Mouse (Mus musculus): ENCODE data around the gene Wbp1. TPM values are rescaled to one million over a fixed set of nuclear protein-coding genes. Genes with fewer than 3 reads are reported as not detected.

The Wbp1 gene
- polyA plus RNA-seq, 1 experiment: 70.3 TPM

DNA sequence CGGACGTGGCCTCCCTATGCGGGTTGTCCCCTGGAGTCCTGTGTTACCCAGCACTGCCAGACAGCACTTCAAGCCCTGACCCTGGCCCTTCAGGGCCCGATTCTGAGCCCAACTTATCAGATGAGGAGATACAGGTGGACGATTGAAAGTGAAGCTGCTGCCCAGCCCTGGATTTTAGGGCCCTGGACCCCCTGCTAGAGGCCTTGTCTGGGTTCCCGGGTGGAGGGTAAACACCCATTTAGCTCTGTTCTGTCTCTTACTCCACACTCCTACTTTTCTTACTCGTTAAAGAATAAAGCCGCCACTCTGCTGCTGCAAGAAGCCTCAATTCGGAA is 33.5 kb downstream of the Wbp1 start:
- Histone ChIP-seq H3K27ac (replicated peaks; ENCODE audit: low read depth, low read length) (no peak overlapping the region), H3K4me3 (ENCODE audit: insufficient read depth, low read depth, low read length) (peak overlapping the region; percentile 60), H3K4me1 (ENCODE audit: control insufficient read depth, insufficient read depth, insufficient read length, low read length) (peaks cover 2% of the 10 kb centered on the region; the same call in 1 of the 2 replicates)

DNA sequence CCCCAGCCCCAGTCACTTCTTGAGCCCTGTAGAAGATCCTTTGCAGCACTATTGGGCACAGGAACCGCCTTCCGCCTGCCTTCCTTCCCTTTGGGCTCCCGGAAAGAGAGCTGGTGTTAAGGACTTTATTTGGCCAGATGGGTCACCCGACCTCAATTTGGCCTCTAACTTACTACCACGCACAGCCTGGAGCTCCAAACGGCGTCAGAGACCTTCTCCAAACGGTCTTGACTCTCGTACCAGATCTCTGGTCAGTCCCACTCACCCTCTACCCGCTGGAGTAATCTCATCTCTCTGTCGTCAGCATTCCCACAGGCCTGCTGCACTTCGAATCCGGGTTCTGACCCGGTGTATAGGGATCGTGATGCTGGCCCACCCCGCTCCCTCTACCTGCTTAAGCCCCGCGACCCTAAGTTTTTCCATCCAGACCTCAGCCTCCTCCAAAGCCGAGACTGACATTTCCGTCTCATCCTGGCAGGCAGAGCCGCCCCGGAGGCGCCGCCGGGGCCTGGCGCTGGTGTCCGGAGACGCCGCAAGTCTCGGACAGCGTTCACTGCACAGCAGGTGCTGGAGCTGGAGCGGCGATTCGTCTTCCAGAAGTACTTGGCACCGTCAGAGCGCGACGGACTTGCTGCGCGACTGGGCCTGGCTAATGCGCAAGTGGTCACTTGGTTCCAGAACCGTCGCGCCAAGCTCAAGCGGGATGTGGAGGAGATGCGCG is 34.0 kb downstream of the Wbp1 start:
- peak overlapping the region; percentile 81 for H3K27ac ChIP-seq (replicated peaks; ENCODE audit: low read depth, low read length)
- no peaks in the 10 kb centered on the region for H3K4me1 ChIP-seq (ENCODE audit: control insufficient read depth, insufficient read depth, insufficient read length, low read length)
- H3K4me3 ChIP-seq (ENCODE audit: insufficient read depth, low read depth, low read length): peak overlapping the region; percentile 60

DNA sequence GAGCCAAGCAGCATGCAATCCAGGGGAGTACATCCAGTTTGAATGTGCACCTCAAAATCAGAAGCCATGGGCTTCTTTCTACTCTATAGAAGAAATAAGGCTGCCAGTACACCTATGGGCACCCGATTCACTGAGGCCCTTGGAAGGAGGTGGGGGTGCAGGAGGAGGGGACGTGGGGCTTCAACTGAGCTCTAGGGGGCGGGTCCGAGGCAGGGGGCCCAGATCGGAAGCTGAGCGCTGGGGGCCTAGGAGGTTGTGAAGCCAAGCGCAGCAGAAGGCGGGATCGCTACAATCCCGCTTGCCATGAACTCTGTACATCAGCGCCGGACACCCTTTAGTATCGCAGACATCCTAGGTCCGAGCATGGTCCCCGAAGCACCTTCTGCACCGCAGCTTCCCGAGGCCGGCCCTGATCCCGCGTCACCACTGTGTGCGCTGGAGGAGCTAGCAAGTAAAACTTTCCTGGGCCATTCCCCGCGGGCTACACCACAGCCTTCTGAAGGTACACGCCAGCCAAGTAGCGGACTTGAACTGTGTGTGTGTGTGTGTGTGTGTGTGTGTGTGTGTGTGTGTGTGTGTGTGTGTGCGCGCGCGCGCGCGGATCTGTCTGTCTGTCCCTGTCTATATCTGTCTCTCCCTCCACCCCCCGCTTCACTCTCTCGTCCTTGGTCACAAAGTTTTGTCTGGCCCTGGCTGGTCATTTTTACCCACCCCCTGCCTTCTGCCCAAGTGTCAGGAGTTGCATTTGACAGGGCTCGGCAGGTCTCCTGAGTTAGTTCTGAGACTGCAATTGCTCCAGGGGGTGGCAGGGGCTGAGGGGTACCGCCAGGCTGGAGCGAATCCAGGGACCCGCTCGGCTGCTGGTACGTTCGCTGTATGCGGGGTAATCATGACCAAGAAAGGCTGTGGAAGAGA is 35.0 kb downstream of the Wbp1 start, which contains the start of gene Lbx2:
Lbx2 (plus strand) TSS at position 247 of the 915 bp plus-strand sequence.
- Histone ChIP-seq H3K27ac (replicated peaks; ENCODE audit: low read depth, low read length) (peak within 1 kb of the TSS; percentile 81), H3K4me3 (ENCODE audit: insufficient read depth, low read depth, low read length) (peak within 1 kb of the TSS; percentile 60), H3K4me1 (ENCODE audit: control insufficient read depth, insufficient read depth, insufficient read length, low read length) (no peaks in the 10 kb centered on the region)

DNA sequence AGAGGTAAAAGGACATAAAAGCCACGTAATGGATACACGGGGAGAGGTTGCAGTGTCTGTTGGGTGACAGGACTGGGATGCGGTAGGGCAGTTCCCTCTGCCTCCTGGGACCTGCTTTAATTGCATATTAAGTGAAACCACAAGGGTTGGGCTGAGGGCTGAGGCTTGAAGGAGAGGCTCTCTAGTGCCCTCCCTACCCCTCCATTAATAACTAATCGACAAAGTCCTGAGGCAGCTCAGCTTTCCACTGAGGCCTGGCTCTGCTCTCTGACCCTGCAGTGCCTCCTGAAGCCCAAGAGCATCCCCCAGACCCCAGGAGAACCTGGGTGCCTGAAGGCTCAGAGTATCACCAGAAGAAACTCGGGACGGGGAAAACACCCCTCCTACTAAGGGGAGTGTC is 36.9 kb downstream of the Wbp1 start:
- no peak overlapping the region for H3K4me3 ChIP-seq (ENCODE audit: insufficient read depth, low read depth, low read length)
- no peaks in the 10 kb centered on the region for H3K4me1 ChIP-seq (ENCODE audit: control insufficient read depth, insufficient read depth, insufficient read length, low read length)
- H3K27ac ChIP-seq (replicated peaks; ENCODE audit: low read depth, low read length): no peak overlapping the region

DNA sequence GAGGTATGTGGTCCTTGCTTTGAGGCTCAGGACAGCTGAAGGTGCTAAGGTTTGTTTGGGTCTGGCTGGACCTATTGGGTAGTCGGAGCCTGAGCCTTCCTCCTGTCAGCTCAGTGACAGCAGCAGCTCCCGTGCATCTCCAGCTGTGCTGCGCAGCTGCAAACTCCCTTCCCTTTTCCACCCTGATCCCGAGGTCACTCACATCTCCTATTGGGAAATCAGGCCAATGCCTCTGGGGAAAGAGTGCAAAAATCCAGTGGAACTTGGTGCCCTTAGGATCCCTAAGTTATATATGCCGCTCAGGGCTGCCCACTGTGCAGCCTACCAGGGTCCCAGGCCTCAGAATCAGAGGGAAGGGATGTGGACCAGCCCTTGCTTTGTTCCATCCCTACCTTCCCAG is 37.9 kb downstream of the Wbp1 start:
- H3K27ac ChIP-seq (replicated peaks; ENCODE audit: low read depth, low read length): no peak overlapping the region
- no peak overlapping the region for H3K4me3 ChIP-seq (ENCODE audit: insufficient read depth, low read depth, low read length)
- no peaks in the 10 kb centered on the region for H3K4me1 ChIP-seq (ENCODE audit: control insufficient read depth, insufficient read depth, insufficient read length, low read length)

DNA sequence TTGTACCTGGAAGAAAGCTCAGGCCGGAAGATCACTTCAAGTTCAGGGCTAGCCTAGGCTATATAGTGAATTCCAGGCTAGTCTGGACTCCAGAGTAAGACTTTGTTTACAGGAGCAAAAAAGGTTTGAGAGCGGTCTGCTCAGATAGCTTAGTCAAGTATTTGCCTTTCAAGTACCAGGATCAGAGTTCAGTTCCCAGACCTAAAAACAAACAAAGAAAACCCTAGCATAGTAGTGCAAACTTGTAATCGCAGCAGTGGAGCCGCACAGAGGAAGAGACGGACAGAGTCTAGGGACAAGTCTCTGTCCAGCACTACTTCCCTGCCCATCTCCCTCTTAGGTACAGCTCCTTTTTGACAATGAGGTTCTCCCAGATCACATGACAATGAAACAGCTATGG is 41.1 kb downstream of the Wbp1 start:
- Histone ChIP-seq H3K4me1 (ENCODE audit: control insufficient read depth, insufficient read depth, insufficient read length, low read length) (peaks cover 3% of the 10 kb centered on the region; the same call in 1 of the 2 replicates), H3K4me3 (ENCODE audit: insufficient read depth, low read depth, low read length) (no peak overlapping the region), H3K27ac (replicated peaks; ENCODE audit: low read depth, low read length) (no peak overlapping the region)

DNA sequence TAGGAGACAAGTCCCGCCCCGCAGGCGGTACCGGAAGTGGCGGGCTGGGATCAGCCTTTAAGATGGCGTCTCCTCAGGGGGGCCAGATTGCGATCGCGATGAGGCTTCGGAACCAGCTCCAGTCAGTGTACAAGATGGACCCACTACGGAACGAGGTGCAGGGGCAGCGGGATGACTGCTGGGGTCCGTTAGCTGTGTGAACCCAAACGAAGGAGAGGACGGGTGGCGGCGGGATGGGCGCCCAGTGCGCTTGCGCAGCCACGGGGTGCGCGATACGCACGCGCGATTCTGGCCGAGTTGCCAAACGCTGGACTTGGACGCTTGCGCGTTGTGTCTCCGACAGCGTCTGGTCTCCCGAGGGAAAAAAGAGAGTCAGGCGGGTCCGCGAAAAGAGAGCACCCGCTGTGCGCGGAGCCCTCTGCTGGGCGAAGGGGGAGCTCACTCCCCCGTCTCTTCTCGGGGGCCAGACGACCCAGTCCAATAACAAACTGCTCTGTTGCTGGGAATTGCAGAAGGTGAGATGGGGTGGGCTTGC is 43.0 kb downstream of the Wbp1 start:
- Histone ChIP-seq H3K4me3 (ENCODE audit: insufficient read depth, low read depth, low read length) (peak overlapping the region; percentile 90), H3K4me1 (ENCODE audit: control insufficient read depth, insufficient read depth, insufficient read length, low read length) (peaks cover 3% of the 10 kb centered on the region; the same call in 1 of the 2 replicates), H3K27ac (replicated peaks; ENCODE audit: low read depth, low read length) (peak overlapping the region; percentile 98)

DNA sequence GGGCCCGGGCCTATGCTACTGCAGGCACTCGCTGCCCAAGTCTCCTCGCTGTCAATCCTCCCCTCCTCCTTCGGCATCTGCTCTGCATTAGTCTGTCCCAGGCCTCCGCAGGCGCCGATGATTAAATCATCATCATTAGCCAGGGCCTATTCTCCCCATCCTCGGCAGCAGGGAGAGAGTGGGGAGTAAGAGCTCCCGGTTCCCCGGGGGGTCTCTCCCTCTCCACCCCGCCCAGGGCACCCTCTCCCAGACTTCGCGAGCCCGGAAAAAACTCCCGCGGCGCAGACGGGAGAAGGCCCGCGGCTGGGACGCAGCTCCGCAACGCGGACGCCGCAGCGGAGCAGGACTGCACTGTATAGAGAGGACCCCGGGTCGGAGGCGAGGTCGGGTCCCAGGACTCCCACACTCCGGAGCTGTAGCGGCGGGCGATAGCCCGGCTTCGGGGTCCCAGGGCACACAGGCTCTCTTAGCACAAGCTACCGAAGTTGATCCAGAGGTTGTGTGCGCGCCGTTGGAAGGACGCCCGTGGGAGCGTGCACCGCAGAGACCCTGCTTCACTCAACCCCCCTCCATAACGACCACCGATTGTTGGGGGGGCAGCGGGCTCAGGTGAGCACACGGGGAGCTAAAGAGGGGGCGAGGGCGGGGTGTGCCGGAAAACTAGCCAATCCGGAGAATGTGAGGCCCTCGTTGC is 43.6 kb downstream of the Wbp1 start, which contains the start of gene Pcgf1:
Pcgf1 (plus strand) TSS at position 240 of the 694 bp plus-strand sequence.
- H3K4me1 ChIP-seq (ENCODE audit: control insufficient read depth, insufficient read depth, insufficient read length, low read length): peaks cover 3% of the 10 kb centered on the region; the same call in 1 of the 2 replicates
- H3K27ac ChIP-seq (replicated peaks; ENCODE audit: low read depth, low read length): peak within 1 kb of the TSS; percentile 98
- peak within 1 kb of the TSS; percentile 90 for H3K4me3 ChIP-seq (ENCODE audit: insufficient read depth, low read depth, low read length)

DNA sequence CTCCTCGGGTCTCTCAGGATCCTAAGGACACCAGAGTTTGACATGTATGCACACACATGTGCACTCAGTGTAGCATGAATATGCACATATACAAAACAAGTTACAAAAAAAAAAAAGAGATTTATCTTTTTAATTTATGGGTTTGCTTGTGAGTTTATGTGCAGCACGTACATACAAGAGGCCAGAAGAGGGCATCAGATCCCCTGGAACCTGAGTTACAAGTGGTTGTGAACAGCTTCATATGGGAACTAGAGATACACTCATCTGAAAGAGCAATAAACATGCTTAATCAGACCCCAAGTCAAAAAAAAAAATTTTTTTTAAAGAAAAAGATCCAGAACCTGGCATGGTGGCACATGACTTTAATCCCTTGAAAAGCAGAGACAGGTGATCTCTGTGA is 46.4 kb downstream of the Wbp1 start:
- Histone ChIP-seq H3K4me3 (ENCODE audit: insufficient read depth, low read depth, low read length) (no peak overlapping the region), H3K4me1 (ENCODE audit: control insufficient read depth, insufficient read depth, insufficient read length, low read length) (peaks cover 3% of the 10 kb centered on the region; the same call in 1 of the 2 replicates), H3K27ac (replicated peaks; ENCODE audit: low read depth, low read length) (no peak overlapping the region)

DNA sequence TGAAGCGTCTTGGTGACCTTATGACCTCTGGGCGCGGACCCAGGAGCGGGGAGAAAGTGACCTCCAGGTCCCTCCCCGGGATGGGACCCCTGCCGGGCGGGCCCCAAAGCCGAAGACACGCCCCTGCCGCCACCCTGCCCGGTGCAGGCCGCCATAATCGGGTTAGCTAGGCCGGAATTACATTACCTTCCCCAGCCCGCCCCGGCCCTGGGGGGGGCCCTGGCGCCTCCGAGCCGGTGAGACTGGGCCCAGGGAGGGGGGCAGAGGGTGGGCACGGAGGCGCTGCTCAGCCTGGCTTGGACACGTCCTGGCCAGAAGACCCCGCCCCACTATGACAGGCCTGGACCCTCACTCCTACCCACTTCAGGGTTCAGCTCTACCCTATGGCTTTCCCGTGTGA is 50.1 kb downstream of the Wbp1 start:
- Histone ChIP-seq H3K27ac (replicated peaks; ENCODE audit: low read depth, low read length) (no peak overlapping the region), H3K4me3 (ENCODE audit: insufficient read depth, low read depth, low read length) (no peak overlapping the region), H3K4me1 (ENCODE audit: control insufficient read depth, insufficient read depth, insufficient read length, low read length) (no peaks in the 10 kb centered on the region; the same call in 1 of the 2 replicates)

DNA sequence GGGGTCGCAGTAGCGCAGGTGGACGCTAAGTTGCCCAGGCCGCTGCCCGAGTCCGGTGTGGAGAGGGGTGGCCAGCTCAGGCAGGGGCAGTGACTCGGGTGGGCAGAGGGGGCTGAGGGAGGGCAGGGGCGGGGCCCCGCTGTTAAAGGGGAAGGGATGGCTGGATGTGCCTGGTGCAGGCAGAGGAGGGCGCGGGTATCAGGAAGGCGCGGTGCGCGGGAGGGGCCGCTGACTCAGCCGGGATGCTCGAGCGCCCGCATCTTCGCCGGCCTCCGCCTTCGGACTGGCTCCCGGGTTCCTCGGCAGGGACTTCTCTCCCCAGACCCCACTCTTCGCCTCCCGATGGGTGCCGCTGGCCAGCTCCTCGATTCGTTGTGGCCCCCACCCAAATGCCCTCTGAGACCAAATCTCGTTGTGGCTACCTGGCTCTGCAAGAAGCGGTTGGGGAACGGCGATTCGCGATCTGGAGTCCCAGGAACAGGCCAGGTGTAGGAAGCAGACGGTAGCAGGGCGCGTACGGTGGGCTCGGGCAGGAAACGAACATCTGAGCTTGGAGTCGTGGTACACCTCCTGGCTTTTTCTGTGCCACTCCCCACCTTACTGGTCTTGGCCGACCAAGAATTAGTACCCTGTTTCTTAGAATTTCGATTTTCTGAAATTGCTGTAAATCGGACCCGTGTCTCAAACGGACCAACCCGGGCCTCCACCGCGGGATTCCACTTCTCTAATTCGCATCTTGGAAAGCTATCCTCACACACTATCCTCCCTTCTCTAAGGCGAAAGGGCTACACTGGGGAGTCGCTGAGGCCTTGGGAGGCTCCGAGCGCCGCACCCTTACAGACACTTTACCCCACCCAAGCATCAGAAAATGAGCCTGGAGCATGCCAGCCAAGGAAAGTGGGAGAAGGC is 50.8 kb downstream of the Wbp1 start:
- H3K4me3 ChIP-seq (ENCODE audit: insufficient read depth, low read depth, low read length): no peak overlapping the region
- H3K27ac ChIP-seq (replicated peaks; ENCODE audit: low read depth, low read length): no peak overlapping the region
- H3K4me1 ChIP-seq (ENCODE audit: control insufficient read depth, insufficient read depth, insufficient read length, low read length): no peaks in the 10 kb centered on the region; the same call in 1 of the 2 replicates

DNA sequence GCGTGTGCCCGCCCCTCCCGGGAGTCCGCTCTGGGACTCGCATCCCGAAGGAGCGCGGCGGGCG is 51.3 kb downstream of the Wbp1 start, which contains the start of gene Tlx2:
Tlx2 (minus strand) TSS at position 47 of the 64 bp plus-strand sequence.
- H3K4me3 ChIP-seq (ENCODE audit: insufficient read depth, low read depth, low read length): peak within 1 kb of the TSS; percentile 28
- no peak within 1 kb of the TSS for H3K27ac ChIP-seq (replicated peaks; ENCODE audit: low read depth, low read length)
- no peaks in the 10 kb centered on the region; the same call in 1 of the 2 replicates for H3K4me1 ChIP-seq (ENCODE audit: control insufficient read depth, insufficient read depth, insufficient read length, low read length)

DNA sequence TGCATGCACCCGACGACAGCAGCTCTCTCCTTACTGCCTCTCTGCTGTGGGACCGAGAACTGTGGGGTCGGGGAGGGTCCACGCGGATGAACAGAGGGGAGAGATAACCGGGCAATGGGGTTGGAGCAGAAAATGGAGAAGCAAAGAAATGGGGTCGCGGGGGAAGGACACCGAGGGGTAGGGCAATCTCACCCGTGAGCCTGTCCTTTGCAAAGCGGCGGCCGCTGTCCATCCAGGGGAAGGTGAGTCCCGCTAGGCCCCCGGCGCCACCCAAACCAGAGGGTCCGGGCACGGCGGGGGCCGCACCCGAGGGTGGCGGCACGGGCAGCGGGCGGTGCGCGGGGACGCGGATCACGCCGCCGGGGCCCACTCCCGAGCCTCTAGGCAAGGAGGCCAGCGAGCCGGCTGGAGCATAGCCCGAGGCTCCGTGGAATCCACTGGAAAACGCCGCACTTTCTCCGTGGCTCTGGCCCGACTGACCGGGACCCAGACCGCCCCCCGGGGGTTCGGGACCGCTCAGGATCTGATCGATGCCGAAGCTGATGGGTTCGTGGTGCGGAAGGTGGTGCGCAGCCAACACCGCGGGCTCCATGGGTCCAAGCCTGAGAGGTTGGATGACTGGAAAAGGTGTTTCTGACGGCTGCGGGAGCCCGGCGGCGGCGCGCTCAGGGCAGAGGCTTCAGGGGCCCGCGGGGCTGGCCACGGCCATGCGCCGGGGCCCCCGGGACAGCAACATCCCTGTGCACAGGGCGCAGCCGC is 51.7 kb downstream of the Wbp1 start:
- Histone ChIP-seq H3K27ac (replicated peaks; ENCODE audit: low read depth, low read length) (no peak overlapping the region), H3K4me1 (ENCODE audit: control insufficient read depth, insufficient read depth, insufficient read length, low read length) (no peaks in the 10 kb centered on the region; the same call in 1 of the 2 replicates), H3K4me3 (ENCODE audit: insufficient read depth, low read depth, low read length) (peak overlapping the region; percentile 28)

Data from brown adipose tissue, adult 24 weeks (tissue).